Mouse (Mus musculus): ENCODE measurements around the gene Cdca7. TPM values are rescaled to one million over a fixed set of nuclear protein-coding genes. Genes with fewer than 3 reads are reported as not detected.

Gene Cdca7
- polyA plus RNA-seq, 1 experiment = 1.0 TPM

DNA sequence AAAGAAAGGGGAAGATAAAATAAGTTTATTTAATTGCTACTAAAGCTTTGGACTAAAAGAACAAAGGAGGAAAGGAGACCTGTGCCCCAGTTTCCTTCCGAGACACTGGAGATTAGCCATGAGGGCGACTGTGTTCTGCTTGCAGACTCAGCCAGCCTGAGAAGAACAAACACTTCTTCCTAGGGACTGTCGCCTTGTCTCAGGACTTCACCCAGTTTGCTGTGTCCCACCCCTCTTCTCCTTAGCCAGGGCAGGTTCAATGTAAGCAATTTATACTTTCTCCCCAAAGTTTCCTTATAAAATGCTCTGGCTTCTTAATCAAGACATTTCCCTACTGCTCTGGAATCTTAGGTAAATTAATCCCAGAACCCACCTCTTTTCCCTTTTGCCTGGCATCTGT, 22.4 kb upstream of the Cdca7 start:
- no peaks in the 10 kb centered on the region for H3K9me3 ChIP-seq (ENCODE audit: control insufficient read depth, low read length)
- no peaks in the 10 kb centered on the region for H3K36me3 ChIP-seq (ENCODE audit: control insufficient read depth)
- no peaks in the 10 kb centered on the region for H3K4me1 ChIP-seq (ENCODE audit: control insufficient read depth)
- TF ChIP-seq GATA1 (IDR thresholded peaks at IDR 0.05; ENCODE audit: low read length) = no peak
- TF ChIP-seq TAL1 (IDR thresholded peaks at IDR 0.05; ENCODE audit: low read length) = no peak
- H3K27me3 ChIP-seq (ENCODE audit: control insufficient read depth) = no peaks in the 10 kb centered on the region
- no peak overlapping the region for H3K4me3 ChIP-seq (replicated peaks)

DNA sequence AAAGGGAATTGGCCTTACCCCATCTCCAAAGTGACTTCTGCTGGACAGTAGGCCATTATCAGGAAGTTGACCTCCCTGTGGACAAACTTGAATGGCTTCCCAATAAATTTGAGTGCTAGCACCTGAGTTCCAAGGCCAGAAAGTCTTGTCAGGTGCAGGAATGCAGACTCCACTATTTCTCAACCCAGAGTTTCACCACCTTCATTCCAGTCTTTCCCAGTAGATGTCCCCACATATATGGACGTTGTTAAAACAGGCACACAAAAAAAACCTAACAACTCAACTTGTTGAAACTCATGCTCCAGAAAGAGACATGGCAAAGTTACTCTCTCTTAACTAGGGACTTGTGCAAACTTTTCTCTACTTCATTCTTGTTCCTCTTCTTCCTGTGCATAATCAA, 19.8 kb upstream of the Cdca7 start:
- Histone ChIP-seq H3K4me1 (ENCODE audit: control insufficient read depth) (no peaks in the 10 kb centered on the region), H3K9me3 (ENCODE audit: control insufficient read depth, low read length) (no peaks in the 10 kb centered on the region), H3K4me3 (replicated peaks) (no peak overlapping the region), H3K27me3 (ENCODE audit: control insufficient read depth) (no peaks in the 10 kb centered on the region), H3K36me3 (ENCODE audit: control insufficient read depth) (no peaks in the 10 kb centered on the region)
- TF ChIP-seq TAL1 (IDR thresholded peaks at IDR 0.05; ENCODE audit: low read length) (no peak), GATA1 (IDR thresholded peaks at IDR 0.05; ENCODE audit: low read length) (no peak)

DNA sequence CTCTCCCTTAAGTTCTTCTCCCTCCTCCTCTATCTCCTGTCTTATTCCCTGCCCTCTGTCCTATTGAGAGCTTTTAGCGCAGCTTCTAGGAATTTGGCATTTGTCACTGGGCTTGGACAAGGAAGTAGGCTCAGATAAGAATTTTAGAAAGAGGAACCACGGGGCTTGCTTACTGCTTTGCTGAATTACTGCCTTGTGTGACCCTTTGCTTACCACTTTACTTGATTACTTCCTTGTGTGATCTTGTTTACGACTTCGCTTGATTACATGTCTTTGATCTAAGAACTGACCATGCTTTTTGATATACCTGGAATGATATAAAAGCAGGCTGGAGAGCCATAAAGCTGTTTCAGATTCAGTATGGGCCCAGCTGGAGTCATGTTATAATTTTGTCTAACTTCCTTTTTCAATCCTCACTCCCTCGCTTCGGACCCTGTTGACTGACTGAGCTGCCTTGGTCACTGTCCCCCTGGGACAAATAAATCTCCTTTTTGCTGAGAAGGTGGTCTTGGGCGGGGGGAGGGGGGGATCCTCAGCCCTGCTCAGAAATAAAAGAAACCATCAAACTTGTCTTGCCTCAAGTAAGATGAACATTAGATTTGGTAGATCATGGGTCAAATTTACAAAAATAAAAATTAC, 11.5 kb upstream of the Cdca7 start:
- Histone ChIP-seq H3K27me3 (ENCODE audit: control insufficient read depth) (no peaks in the 10 kb centered on the region), H3K36me3 (ENCODE audit: control insufficient read depth) (no peaks in the 10 kb centered on the region), H3K4me1 (ENCODE audit: control insufficient read depth) (no peaks in the 10 kb centered on the region), H3K4me3 (replicated peaks) (no peak overlapping the region), H3K9me3 (ENCODE audit: control insufficient read depth, low read length) (no peaks in the 10 kb centered on the region)
- TF ChIP-seq GATA1 (IDR thresholded peaks at IDR 0.05; ENCODE audit: low read length) (no peak), TAL1 (IDR thresholded peaks at IDR 0.05; ENCODE audit: low read length) (no peak)

DNA sequence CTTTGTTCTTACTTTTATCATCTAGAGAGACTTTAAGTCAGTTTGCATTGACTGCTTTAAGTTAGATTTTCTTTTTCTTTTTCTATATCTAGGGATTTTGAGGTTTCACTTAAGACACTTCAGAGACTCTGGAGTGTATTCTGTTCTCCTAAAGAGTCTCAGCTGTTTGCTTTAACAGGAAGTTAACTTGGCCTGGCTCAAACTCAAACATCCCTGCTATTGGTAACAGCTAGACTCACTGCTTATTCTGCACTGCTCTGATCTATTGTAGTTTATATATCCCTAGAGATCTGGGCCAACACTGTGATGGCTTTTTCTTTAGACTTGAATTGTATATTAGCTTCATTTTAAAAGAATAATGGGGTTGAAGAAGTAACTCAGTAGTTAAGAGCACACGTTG, 8.4 kb upstream of the Cdca7 start:
- H3K36me3 ChIP-seq (ENCODE audit: control insufficient read depth) = no peaks in the 10 kb centered on the region
- no peak for TF ChIP-seq GATA1 (IDR thresholded peaks at IDR 0.05; ENCODE audit: low read length)
- TF ChIP-seq TAL1 (IDR thresholded peaks at IDR 0.05; ENCODE audit: low read length) = no peak
- H3K27me3 ChIP-seq (ENCODE audit: control insufficient read depth) = no peaks in the 10 kb centered on the region
- no peaks in the 10 kb centered on the region for H3K9me3 ChIP-seq (ENCODE audit: control insufficient read depth, low read length)
- H3K4me1 ChIP-seq (ENCODE audit: control insufficient read depth) = no peaks in the 10 kb centered on the region
- no peak overlapping the region for H3K4me3 ChIP-seq (replicated peaks)

DNA sequence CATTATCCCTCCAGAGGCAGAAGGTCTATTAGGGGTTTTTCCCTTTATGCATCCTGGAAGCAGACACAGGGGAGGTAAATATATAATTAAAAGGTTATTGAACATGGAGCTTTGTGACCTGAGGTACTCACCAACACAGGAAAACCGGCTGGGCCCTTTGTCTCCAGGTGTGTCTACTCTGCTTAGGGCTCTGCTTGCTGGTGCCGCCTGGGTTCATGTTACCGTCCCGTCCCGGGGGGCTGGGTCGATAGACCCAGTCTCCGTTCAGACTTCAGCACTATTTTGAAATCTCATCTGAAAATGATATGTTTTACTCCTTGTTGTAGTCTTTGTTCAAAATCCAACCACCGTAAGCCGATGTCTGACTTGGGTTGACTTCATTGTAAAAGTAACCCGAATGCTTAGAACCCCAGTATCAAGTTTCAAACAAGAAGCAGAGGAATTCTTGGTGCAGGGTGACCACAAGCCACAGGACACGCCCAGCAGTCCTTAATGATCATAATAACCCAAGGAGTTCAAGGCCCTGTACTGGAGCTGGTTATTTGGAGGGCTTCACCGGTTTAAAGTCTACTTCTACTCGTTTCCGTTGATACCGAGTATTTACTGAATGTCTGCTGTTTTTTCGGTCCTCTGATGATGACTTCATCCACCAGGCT, 4.4 kb upstream of the Cdca7 start:
- no peak overlapping the region for H3K4me3 ChIP-seq (replicated peaks)
- H3K27me3 ChIP-seq (ENCODE audit: control insufficient read depth) = no peaks in the 10 kb centered on the region
- H3K36me3 ChIP-seq (ENCODE audit: control insufficient read depth) = no peaks in the 10 kb centered on the region
- no peak for TF ChIP-seq TAL1 (IDR thresholded peaks at IDR 0.05; ENCODE audit: low read length)
- TF ChIP-seq GATA1 (IDR thresholded peaks at IDR 0.05; ENCODE audit: low read length) = no peak
- H3K9me3 ChIP-seq (ENCODE audit: control insufficient read depth, low read length) = no peaks in the 10 kb centered on the region
- peaks cover 33% of the 10 kb centered on the region for H3K4me1 ChIP-seq (ENCODE audit: control insufficient read depth)

DNA sequence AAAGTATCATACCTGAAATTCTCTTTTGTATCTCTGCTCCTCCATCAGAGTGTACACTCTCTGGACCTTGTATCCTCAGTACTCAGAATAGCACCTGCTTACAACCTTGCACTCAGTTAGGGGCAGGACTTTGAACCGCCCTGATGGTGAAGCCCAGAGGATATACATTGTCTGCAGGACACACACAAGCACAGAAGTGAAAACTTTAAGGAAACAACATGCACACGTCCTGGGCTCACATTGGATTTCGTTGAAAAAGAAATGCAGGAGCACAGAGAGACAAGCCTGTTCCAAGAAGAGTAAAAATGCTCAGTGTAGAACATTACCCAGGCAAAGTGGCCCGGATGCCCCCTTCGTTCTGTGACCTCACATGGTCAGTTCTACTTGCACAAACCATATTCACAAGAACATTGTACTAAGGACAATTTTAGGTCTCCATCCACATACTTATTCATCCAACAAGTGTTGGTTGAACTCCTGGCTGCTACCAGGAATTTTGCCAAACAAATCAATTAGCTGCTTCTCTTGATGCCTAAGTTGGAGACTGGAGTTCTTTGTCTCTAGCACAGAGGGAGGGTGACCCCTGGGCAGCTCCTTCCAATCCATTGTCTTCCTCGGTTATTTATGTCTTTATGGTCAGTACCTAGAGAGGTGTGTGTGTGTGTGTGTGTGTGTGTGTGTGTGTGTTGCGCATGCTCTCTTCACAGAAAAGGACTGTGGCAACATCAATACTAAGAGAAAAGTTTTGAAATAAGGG, 1.2 kb upstream of the Cdca7 start:
- Histone ChIP-seq H3K4me3 (replicated peaks) (peak overlapping the region; percentile 88), H3K27me3 (ENCODE audit: control insufficient read depth) (no peaks in the 10 kb centered on the region), H3K9me3 (ENCODE audit: control insufficient read depth, low read length) (no peaks in the 10 kb centered on the region), H3K36me3 (ENCODE audit: control insufficient read depth) (peaks cover 21% of the 10 kb centered on the region), H3K4me1 (ENCODE audit: control insufficient read depth) (peaks cover 61% of the 10 kb centered on the region)
- TF ChIP-seq TAL1 (IDR thresholded peaks at IDR 0.05; ENCODE audit: low read length) (no peak), GATA1 (IDR thresholded peaks at IDR 0.05; ENCODE audit: low read length) (no peak)

DNA sequence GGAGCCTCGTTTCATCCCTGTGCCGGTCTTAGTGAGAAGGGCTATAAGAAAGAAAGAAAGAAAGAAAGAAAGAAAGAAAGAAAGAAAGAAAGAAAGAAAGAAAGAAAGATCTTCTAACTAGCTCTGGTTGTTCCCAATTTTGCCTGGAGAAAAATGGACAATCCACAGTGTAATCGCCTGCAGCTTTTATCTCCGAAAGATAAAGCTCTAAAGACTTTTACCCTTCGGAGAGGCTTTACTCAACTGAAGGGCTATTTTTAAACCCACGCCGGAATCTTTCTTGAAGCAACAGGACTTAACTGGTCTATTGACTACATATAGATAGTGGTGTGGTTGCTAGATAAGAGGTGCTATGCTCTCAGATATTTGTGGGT, 549 bp upstream of the Cdca7 start:
- Histone ChIP-seq H3K4me3 (replicated peaks) (peak overlapping the region; percentile 88), H3K36me3 (ENCODE audit: control insufficient read depth) (peaks cover 28% of the 10 kb centered on the region), H3K9me3 (ENCODE audit: control insufficient read depth, low read length) (no peaks in the 10 kb centered on the region), H3K27me3 (ENCODE audit: control insufficient read depth) (no peaks in the 10 kb centered on the region), H3K4me1 (ENCODE audit: control insufficient read depth) (peaks cover 67% of the 10 kb centered on the region)
- TF ChIP-seq TAL1 (IDR thresholded peaks at IDR 0.05; ENCODE audit: low read length) (no peak), GATA1 (IDR thresholded peaks at IDR 0.05; ENCODE audit: low read length) (no peak)

DNA sequence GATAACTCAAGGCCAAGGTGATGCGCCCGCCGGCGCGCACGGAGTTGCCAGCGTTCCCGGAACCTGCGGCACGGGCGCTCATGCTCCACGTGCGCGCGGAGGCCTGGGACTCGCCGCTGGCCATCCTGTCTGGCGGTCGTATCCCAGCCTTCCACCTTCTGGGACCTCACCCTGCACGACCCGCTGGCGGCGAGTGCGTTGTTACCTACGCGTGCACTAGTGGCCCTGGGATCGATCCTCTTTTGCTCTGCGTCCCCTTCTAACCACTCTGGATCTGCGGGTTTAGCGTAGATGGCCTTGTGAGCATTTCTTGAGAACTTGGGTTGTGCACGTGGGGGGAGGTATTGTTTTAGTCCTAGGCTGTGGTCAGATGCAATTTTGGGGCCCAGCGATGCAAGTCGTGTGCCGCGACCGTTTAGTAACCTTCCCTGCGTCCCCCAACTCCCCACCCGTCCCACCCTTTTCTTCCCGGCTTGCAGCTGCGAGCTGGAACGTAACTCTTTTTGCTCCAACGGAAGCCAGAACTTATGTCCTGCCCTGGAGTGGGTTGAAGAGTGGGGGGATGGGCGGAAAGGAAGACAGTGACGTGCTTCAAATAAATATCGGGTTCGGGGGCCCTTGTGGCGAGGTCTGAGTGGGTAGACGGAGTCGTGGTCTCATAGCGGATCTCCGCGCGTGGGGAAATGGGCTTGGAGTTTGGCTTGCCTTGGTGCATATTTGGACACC, 690 bp downstream of the Cdca7 start:
- TF ChIP-seq GATA1 (IDR thresholded peaks at IDR 0.05; ENCODE audit: low read length) (no peak), TAL1 (IDR thresholded peaks at IDR 0.05; ENCODE audit: low read length) (no peak)
- H3K4me1 ChIP-seq (ENCODE audit: control insufficient read depth) = peaks cover 72% of the 10 kb centered on the region
- H3K36me3 ChIP-seq (ENCODE audit: control insufficient read depth) = peaks cover 41% of the 10 kb centered on the region
- H3K4me3 ChIP-seq (replicated peaks) = peak overlapping the region; percentile 88
- no peaks in the 10 kb centered on the region for H3K9me3 ChIP-seq (ENCODE audit: control insufficient read depth, low read length)
- H3K27me3 ChIP-seq (ENCODE audit: control insufficient read depth) = no peaks in the 10 kb centered on the region

DNA sequence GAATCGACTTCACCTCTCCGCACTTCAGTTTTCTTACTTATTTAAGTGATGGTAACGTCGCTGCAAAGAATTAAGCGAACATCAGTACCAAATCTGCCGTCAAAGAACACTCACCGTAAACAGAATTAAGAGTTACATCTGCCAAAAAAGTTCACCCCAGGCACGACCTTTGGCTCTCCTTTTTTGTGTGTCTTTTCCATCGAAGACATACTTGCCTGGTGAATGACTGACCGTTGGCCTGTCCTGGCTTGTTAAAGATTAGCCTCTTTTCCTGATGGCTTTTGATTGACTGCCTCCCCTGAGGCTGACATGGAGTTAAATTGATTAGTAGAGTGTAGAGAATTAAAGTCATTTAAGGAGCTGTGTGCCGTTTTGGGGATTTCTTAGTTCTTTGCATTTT, 1.3 kb downstream of the Cdca7 start:
- TF ChIP-seq GATA1 (IDR thresholded peaks at IDR 0.05; ENCODE audit: low read length) (no peak), TAL1 (IDR thresholded peaks at IDR 0.05; ENCODE audit: low read length) (no peak)
- peaks cover 46% of the 10 kb centered on the region for H3K36me3 ChIP-seq (ENCODE audit: control insufficient read depth)

More for the DNA sequence above, 1.3 kb downstream of the Cdca7 start:
- Histone ChIP-seq H3K27me3 (ENCODE audit: control insufficient read depth) (no peaks in the 10 kb centered on the region), H3K9me3 (ENCODE audit: control insufficient read depth, low read length) (no peaks in the 10 kb centered on the region), H3K4me3 (replicated peaks) (peak overlapping the region; percentile 88), H3K4me1 (ENCODE audit: control insufficient read depth) (peaks cover 72% of the 10 kb centered on the region)
